Mouse (Mus musculus) limb, embryonic 14.5 days (tissue): ENCODE results near the gene Hoxd10. TPM values are rescaled to one million over a fixed set of nuclear protein-coding genes. Genes with fewer than 3 reads are reported as not detected.

Experiments
- ATAC-seq: fragments of 200-750 bp; cut with Nextera tagmentation; 2 replicates; pipeline ENCODE4 v1.8.0; 2017; ENCODE audit warnings: low read depth, moderate number of reproducible peaks, moderate TSS enrichment; ENCODE audit not compliant: low FRiP score
- DNase-seq: peaks from one replicate; pipeline ENCODE4 v3.0.0-alpha.2; 2015; ENCODE audit warnings: low spot score
- H3K27ac ChIP-seq: fragments of 300-500 bp; sonication (generic); replicated peaks from 2 replicates; pipeline ENCODE4 v1.5.1; 2014; ENCODE audit warnings: low read depth, mild to moderate bottlenecking, low read length, moderate library complexity, mixed read lengths
- H3K27me3 ChIP-seq: fragments of 300-500 bp; sonication (generic); 2 replicates; pipeline ENCODE4 v1.6.1; 2014; ENCODE audit warnings: low read length, mixed read lengths; ENCODE audit not compliant: control insufficient read depth, insufficient read depth
- H3K36me3 ChIP-seq: fragments of 300-500 bp; sonication (generic); 2 replicates; pipeline ENCODE4 v1.6.1; 2014; ENCODE audit warnings: mild to moderate bottlenecking, low read length, moderate library complexity, mixed read lengths; ENCODE audit not compliant: control insufficient read depth, insufficient read depth
- H3K4me1 ChIP-seq: fragments of 300-500 bp; sonication (generic); 2 replicates; pipeline ENCODE4 v1.6.1; 2014; ENCODE audit warnings: antibody characterized with exemption, low read length, mixed read lengths; ENCODE audit not compliant: control insufficient read depth, insufficient read depth
- H3K4me2 ChIP-seq: fragments of 300-500 bp; sonication (generic); replicated peaks from 2 replicates; pipeline ENCODE4 v1.6.1; 2014; ENCODE audit warnings: low read depth, mild to moderate bottlenecking, low read length, moderate library complexity; ENCODE audit not compliant: severe bottlenecking
- H3K4me3 ChIP-seq: fragments of 300-500 bp; sonication (generic); replicated peaks from 2 replicates; pipeline ENCODE4 v1.5.1; 2014; ENCODE audit warnings: low read length
- H3K9ac ChIP-seq: fragments of 300-500 bp; sonication (generic); 2 replicates; pipeline ENCODE4 v1.6.1; 2014; ENCODE audit warnings: mild to moderate bottlenecking, low read depth, low read length, moderate library complexity; ENCODE audit not compliant: severe bottlenecking
- H3K9me3 ChIP-seq: fragments of 300-500 bp; sonication (generic); 2 replicates; pipeline ENCODE4 v1.6.1; 2016; ENCODE audit warnings: low read length; ENCODE audit not compliant: control insufficient read depth
- POLR2A ChIP-seq: fragments of 200-500 bp; IDR thresholded peaks from 2 replicates; pipeline ENCODE4 v1.8.0; 2012; ENCODE audit warnings: inconsistent platforms, mild to moderate bottlenecking, moderate library complexity, borderline replicate concordance; ENCODE audit not compliant: insufficient read depth, insufficient read length; ENCODE audit errors: extremely low read depth
- WGBS: fragments of 180-500 bp; shearing (Covaris S2); extraction: QIAGEN DNeasy Blood & Tissue Kit; methylation state at CpG from one replicate; pipeline ENCODE4 v1.1.7; 2014; 5-methylcytosine and 5-hydroxymethylcytosine counted together
- polyA plus RNA-seq, 2 experiments: library from polyadenylated mRNA; depleted of rRNA in 1 of 2; stranded (reverse) in 1 of 2; unstranded in 1 of 2; fragments of >200 nt; fragmentation: Nextera tagmentation in 1 of 2; extraction: Ambion mirVana in 1 of 2; gene quantifications; 2 replicates each; pipeline versions ENCODE4 v1.2.1 to v1.2.3; 2012 to 2014

The Hoxd10 gene
- polyA plus RNA-seq, 2 experiments: 18.3 to 39.4 TPM

DNA sequence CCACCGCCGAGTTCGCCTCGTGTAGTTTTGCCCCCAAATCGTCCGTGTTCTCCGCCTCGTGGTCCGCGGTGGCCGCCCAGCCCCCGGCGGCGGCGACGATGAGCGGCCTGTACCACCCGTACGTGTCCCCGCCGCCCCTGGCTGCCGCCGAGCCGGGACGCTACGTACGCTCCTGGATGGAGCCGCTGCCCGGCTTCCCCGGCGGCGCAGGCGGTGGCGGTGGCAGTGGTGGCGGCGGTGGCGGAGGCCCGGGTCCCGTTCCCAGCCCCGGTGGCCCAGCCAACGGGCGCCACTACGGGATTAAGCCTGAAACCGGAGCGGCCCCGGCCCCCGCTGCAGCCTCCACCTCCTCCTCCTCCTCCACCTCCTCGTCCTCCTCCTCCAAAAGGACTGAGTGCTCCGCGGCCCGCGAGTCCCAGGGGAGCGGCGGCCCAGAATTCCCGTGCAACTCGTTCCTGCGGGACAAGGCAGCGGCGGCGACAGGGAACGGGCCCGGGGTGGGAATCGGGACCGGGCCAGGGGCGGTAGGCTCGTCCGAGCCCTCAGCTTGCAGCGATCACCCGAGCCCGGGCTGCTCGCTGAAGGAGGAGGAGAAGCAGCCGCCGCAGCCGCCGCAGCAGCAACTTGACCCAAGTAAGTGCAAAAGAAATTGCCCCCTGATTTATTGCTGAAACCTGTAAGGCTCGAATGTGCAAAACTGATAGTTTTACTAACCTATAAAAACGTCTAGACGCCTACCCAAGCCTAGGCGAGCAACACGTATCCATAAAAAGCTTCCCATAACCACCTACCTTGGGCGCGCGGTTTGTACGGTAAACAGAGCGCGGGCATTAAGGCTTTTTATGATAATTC lies 6.7 kb downstream of the Hoxd10 start:
- peaks cover 6% of the 10 kb centered on the region for H3K36me3 ChIP-seq
- peak overlapping the region; percentile 86 for H3K9ac ChIP-seq
- H3K4me3 ChIP-seq: peak overlapping the region; percentile 55
- peak overlapping the region; percentile 96 for H3K4me2 ChIP-seq
- no peak for TF ChIP-seq POLR2A
- ATAC-seq: peak; percentile 20; the same call in 1 of the 2 replicates
- under 1% methylated on average over 47 of the region's 86 CpGs for WGBS
- no peaks in the 10 kb centered on the region for H3K9me3 ChIP-seq
- peaks cover 62% of the 10 kb centered on the region for H3K27me3 ChIP-seq
- peaks cover 29% of the 10 kb centered on the region for H3K4me1 ChIP-seq
- DNase-seq: no peak
- H3K27ac ChIP-seq: peak overlapping the region; percentile 89

DNA sequence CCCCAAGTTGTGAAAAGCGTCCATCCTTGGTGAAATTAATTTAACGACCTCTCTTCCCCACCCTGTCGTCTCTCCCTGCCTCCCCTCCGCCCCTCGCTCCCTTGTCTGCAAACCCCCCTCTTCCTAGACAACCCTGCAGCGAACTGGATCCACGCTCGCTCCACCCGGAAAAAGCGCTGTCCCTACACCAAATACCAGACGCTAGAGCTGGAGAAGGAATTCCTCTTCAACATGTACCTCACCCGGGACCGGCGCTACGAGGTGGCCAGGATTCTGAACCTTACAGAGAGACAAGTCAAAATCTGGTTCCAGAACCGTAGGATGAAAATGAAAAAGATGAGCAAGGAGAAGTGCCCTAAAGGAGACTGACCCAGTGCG lies 7.3 kb downstream of the Hoxd10 start:
- DNase-seq (no peak), ATAC-seq (0 out of 2 replicates have a peak, but pooled peaks have one; percentile 7)
- Histone ChIP-seq H3K9me3 (no peaks in the 10 kb centered on the region), H3K4me1 (peaks cover 29% of the 10 kb centered on the region), H3K4me3 (peak overlapping the region; percentile 55), H3K27me3 (peaks cover 63% of the 10 kb centered on the region), H3K36me3 (peaks cover 6% of the 10 kb centered on the region), H3K4me2 (peak overlapping the region; percentile 96), H3K27ac (peak overlapping the region; percentile 89), H3K9ac (peak overlapping the region; percentile 86)
- TF ChIP-seq POLR2A: no peak
- 3% methylated on average over 17 of the region's 17 CpGs for WGBS

DNA sequence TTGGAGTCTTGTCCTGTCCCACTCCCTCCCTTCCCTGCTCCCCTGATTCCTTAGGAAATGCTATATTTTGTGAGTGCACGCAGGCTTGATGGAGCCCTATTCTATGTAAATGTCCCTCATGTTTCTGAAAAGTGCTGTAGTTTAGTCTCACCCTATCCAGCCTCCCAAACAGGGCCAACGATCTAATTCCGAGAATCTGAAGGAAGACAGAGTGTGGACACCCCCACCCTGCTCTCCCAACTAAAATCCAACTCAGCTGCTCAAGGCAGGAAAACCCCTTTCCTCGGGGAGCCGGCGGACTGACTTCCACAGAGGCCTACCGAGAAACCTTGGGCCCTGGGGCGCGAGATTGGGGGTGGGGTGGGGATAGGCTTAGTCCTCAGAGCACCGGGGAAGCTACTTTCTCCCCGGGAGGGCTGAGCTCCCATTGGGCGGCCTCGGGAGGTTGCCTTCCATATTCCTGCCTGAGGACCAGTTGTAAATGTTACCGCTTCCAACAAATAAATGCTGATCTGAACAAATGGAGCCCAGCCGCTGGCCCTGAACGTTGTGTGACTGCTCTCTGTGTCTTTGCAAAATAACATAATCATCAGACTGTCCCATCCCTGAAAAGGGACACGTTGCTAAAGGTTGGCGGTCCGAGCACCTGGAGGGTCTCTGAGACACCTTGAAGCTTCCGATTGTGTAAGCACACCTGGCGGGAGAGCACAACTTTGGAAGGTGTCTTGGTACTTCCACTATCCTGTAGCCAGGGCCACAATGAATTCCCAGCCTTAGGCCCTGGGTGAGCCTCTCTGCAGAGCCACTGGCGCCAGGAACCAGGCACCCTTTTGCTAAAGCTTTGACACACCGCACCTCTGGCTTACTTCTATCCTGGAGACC lies 8.2 kb downstream of the Hoxd10 start:
- DNase-seq (no peak), ATAC-seq (no peak)
- peak overlapping the region; percentile 96 for H3K4me2 ChIP-seq
- H3K9ac ChIP-seq: peak overlapping the region; percentile 86; the same call in 1 of the 2 replicates
- H3K27me3 ChIP-seq: peaks cover 68% of the 10 kb centered on the region
- WGBS: 17% methylated on average over 23 of the region's 23 CpGs
- no peak overlapping the region for H3K27ac ChIP-seq
- H3K36me3 ChIP-seq: peaks cover 6% of the 10 kb centered on the region
- peaks cover 33% of the 10 kb centered on the region for H3K4me1 ChIP-seq
- H3K4me3 ChIP-seq: peak overlapping the region; percentile 55
- no peaks in the 10 kb centered on the region for H3K9me3 ChIP-seq
- TF ChIP-seq POLR2A: no peak

DNA sequence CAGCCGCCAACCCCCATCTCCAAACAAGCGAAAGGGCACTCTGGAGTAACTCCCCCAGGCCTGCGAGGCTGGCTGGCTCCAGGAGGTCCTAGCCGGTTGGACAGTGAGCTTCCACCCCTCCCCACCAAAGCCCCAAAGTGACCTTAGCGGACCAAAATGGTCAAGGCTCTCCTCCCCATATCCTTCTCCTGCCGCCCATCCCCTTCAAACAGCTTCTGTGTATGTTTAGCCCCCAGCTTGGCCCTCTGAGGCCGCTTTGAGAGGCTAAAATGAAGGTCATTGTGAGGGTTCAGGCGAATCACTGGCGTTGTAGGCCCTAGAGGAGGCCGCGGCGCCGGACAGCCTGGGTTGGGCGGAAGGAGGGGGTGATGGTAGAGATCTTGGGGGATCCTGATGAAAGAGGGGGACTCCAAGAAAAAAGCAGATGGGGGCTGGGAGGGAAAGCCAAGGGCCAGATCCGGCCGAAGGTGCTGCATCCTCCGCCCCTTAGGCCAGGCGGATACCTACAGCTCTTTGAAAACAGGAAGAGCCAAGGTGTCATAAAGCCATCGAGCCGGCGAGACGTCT lies 8.9 kb downstream of the Hoxd10 start:
- Histone ChIP-seq H3K4me3 (no peak overlapping the region), H3K27me3 (peaks cover 63% of the 10 kb centered on the region), H3K4me2 (peak overlapping the region; percentile 6; the same call in 1 of the 2 replicates), H3K4me1 (peaks cover 29% of the 10 kb centered on the region), H3K9ac (no peak overlapping the region), H3K36me3 (peaks cover under 1% of the 10 kb centered on the region; the same call in 1 of the 2 replicates), H3K27ac (no peak overlapping the region), H3K9me3 (no peaks in the 10 kb centered on the region)
- no peak for TF ChIP-seq POLR2A
- DNase-seq (no peak), ATAC-seq (no peak)
- 19% methylated on average over 22 of the region's 22 CpGs for WGBS
